Mouse (Mus musculus) ovary, postnatal 14 days (tissue): Measurements from ENCODE around the gene Slf1.
A peak's percentile ranks its signal among the peaks of the same experiment; 100 is the strongest.
"Not testable (repeated sequence)": the region's sequence is repeated elsewhere in the genome, so short reads cannot be mapped to it uniquely, and the experiment has no call there.

Experiments used
- DNase-seq: peaks from one replicate; pipeline ENCODE4 v3.0.0; 2022; ENCODE audit warnings: low spot score

Slf1 gene

DNA sequence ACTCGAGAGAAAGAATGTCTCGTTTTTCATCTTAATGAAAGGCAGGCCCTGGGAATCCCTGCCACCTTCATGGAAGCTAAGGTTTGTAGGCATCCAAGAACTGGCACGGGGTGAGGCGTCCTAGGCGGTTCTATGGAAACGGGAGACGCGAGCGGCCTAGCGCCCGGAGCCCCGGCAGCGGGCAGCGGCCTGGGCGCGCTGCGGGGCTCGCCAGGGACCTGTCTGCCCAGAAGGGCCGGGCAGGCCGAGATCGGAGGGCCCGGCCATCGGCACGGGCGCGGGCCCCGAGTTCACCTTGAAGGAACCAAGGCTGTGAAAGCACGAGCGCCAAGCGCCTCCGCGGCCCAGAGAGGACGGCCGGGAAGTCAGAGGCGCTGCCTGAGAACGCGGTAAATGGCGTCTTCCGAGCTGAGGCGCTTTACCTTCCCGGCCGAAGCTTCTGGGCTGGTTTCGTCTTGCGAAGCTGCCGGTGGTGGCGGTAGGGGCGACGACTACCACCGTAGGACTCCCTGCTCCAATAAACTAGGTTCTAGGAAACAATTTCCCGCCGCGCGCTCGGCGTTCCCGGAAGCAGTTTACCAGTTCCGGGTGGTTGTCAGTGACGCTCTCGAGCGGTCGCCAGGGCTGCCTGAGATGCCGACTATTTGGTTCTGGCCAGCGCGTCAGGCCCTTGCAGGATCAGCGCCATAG, at the start of gene Slf1, which contains the start of gene 2210408I21Rik:
Gene Slf1, minus strand, starts transcription at position 543 of the 690 bp plus-strand sequence.
Gene 2210408I21Rik, plus strand, starts transcription at position 610 of the 690 bp plus-strand sequence.
- peak; percentile 80 for DNase-seq

GRCm38 (mm10) chr13:77177931-77178330, 42.7 kb upstream of the Slf1 start:
- no peak for DNase-seq

DNA sequence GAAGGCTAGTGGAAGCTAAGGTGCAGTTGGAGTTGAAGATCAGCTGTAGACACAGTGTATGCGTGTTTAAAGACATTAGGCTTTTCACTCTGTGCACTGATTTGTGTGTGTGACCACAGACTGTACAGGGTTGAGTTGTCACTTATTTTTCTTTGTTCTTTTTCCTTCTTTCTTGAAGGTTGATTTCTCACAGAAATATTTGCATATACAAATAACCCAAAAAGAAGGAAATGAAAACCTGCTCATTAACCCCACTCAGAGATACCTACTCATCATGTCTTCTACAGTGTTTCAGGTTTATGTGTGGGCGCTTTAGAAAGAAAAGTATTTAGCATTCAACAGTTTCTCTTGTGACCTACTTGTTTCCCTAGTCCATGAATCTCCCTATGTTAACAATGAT, 5.6 kb upstream of the Slf1 start:
- no peak for DNase-seq

DNA sequence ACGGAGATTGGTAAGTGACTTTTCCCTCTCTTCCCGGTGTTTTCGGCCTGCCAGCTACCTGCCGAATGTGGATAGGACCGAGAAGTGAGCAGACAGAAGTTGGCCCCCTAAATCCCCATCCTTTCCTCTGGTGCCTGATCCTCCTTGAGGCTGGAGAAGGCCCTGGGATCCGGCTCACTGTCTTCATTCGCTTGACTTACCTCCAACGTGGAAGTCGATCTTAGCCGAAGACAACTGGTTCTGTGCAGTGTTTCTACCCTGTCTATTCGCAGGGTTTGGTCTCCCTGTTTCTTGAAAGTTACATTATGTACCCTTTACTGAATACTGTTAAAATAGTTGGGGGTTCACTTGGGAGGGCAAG, 328 bp upstream of the Slf1 start:
- DNase-seq: no peak

- DNase-seq: no peak
Observed at GRCm38 (mm10) chr13:77131132-77131531, 4.1 kb downstream of the Slf1 start.

GRCm38 (mm10) chr13:77128240-77128639, 7.0 kb downstream of the Slf1 start:
- no peak for DNase-seq

DNA sequence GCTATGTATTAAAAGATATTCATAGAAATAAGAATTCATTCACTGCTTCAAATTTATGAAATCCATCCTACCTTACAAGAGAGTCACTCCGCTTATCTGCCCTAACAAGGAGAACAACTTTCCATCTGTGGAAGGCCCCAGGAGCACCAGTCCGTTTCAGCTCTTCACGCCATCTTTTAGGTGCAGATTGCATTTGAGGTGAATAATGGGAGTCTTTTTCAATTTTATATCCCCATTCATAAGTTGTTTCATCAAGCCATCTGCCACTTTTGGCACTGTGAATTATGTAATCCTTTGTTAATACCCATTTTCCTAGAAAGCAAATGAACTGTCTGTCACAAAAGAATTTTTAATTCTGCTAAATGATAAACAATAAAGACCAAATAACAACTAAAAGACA, 10.1 kb downstream of the Slf1 start:
- DNase-seq: no peak

DNA sequence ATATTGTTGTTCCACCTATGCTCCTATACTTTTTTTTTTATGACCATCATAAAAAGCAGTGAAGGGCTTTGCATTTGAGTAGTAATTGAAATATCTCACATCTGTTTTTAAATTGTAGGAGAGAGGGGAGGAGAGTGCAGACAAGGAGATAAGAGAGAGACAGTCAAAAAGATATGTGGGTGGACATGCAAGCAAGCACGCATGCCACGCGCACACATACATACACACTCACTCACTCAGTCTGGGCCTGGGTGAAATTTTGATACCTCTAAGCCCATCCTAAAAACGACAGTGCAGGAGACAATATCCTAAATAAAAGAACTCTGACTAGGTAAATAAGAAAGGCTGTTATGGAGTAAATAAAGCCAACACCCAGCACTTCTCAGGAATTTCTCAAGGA, 16.6 kb downstream of the Slf1 start:
- no peak for DNase-seq

DNA sequence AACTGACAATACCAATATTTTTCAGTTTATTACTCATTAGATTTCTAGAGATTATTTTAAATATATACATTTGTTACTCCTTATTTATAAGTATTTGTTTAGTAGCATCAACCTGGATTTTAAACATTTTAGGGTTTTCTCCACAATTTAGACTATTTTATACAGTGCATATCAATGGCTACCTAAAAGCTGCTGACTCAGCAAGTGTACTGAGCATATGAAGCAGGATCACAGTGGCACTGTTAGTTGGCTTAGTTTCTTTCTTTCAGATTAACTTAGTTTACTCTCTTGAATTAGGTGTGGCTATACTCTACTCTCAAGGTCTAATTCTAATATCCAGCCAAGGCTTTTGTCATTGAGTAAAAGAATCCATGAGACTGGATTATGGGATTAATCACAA, 27.5 kb downstream of the Slf1 start:
- DNase-seq: no peak

DNA sequence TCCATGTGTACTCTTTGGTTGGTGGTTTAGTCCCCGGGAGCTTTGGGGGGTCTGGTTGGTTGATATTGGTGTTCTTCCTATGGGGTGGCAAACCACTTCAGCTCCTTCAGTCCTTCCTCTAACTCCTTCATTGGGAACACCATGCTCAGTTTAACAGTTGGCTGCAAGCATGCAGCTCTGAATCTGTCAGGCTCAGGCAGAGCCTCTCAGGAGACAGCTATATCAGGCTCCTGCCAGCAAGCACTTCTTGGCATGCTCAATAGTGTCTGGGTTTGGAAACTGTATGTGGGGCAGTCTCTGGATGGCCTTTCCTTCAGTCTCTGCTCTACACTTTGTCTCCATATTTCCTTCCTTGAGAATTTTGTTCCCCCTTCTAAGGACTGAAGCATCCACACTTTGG, 42.4 kb downstream of the Slf1 start:
- not testable (repeated sequence) for DNase-seq

GRCm38 (mm10) chr13:77072030-77072429, 63.2 kb downstream of the Slf1 start:
- no peak for DNase-seq

GRCm38 (mm10) chr13:77068847-77069246, 66.4 kb downstream of the Slf1 start:
- DNase-seq: no peak

DNA sequence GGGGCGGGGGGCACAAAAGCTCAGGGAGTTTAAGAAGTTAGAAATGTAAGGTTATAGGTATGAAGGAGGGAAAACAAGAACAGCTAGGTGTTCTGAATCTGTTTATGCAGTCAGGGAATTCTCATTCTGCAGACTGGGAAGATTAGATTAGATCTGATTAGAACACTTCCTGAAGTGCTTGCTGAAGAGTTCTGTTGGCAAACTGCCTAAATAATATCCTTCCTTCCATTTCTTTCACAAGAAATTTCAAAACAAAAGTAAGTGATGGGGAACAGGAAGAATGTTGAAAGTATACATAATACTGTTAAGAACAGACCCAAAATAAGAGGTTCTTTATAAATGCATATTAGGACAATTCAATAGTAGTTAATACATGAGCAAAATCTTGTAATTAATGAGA, 72.1 kb downstream of the Slf1 start:
- DNase-seq: no peak

DNA sequence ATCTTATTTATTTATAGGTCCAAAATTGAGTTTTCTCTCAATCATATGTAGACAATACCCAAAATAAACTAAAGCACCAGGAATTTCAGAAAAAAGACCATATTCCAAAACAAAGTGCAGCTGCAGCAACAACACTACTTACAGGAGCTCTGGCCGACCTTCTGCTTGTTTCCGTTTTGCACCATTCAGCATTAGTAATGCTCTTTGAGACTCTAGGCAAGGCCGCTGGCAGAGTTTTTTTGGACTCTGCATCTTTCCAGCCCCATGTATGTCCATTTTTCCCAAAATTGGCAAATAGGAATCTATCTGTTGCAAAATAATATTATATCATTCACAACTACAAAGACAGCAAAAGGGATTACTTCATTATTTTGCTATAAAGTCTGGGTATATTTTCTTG, 85.5 kb downstream of the Slf1 start:
- DNase-seq: no peak

DNA sequence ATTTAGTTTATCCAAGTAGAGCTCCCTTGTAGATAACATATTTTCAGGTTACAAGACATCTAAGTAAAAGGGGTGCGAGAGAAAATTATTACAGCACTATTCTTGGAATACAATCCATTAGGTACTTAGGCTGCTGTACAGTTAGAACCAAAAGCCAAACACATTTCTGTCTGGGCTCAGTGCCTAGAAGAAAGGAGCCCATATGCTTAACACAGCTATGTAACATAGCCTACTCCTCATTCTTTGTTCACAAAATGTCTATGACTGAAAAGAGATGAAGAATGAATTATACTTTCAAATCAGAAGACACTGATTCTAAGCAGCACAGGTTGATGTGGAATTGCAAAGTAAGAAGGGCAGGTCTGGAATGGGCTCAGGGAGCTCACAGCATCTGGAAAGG, 86.8 kb downstream of the Slf1 start:
- DNase-seq: no peak

- no peak for DNase-seq
Observed at GRCm38 (mm10) chr13:77047179-77047931, 87.9 kb downstream of the Slf1 start.

DNA sequence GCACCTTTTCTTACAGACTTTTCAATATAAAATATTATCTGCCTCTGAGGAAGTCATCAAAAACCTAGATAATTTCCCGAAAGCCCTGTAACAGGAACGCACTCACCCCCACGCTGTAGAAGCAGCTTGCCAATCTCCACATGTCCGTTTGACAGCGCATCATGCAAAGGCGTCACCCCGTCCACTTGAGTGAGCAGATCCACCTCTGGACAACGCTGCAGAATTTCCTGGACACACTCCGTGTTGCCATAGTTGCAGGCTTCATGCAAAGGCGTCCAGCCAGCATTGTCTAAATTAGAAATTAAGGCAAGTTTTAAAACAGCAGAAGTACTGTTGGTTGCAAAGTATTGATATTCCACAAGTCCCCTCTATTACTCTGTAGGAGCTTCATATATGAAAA, 88.9 kb downstream of the Slf1 start:
- no peak for DNase-seq

GRCm38 (mm10) chr13:77045375-77045774, 89.9 kb downstream of the Slf1 start:
- no peak for DNase-seq

DNA sequence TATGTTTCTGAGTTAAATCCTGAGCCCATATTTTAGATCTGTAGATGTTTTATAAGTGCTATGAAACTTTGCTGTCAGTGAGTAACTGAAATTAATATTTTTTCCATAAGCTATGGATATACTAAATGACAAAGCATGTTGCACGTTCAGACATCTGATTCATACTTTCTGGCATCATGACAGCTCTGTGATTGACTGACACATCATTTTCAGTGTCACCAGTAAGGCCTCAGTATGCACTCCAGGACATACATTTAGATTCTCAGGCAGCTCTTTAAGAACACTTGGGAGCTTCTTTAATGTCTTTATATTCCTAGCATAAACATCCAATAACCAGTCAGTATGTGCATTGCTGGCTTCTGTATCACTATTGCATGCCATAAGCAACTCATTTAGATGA, 91.9 kb downstream of the Slf1 start:
- no peak for DNase-seq

DNA sequence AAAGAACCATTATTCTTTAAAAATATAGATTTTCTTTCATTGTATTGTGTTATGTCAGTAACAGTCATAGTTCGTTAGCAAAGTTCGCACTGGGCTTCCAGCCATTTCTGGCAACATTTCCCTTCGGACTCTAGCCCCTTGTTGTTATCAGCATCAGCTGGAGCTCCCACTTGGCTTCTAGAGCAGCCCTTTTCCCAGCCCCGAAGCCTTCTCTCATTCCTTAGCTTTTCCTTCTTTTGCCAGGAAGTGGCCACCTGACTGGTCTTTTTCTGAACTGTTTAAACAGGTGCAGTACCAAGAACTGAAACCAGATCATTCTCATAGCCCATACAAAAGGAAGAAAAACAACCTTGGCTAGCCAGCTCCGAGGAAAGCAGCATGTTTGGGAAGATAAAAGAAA, 105.7 kb downstream of the Slf1 start:
- DNase-seq: no peak

DNA sequence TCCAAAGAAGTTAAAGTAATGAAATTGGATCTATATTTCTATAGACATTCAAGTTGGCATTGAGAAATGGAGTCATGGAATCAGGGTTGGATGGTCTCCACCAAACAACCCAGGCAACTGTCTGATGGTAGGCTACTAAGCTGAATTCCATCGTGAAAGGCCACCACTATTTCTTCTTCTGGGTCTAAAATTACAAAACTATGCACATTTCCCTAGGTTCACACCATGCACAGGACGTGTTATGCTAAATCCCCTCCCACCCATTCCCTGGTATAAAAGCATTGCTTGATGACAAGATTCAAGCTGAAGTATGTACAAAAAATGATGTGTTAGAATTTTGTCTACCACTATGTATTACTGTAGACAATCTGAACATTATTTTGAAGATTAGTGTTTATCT, 116.4 kb downstream of the Slf1 start:
- DNase-seq: no peak

DNA sequence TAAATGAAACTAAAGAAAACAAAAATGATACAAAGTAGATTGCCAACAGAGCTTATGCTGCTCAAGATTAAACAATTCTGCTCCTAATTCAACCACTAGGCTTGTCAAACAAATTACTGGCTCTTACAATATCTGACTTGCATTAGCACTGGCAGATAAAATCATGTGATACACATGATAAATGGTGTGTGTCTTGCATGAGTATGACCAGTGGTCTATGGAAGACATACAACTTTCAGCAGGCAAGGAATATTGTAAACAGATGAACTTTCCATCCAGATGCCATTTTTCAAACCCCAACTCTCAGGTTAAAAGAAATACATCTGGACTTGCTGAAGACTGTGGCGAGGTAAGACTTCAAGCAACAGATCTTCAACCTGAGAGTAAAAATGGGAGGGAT, 131.6 kb downstream of the Slf1 start:
- DNase-seq: no peak

DNA sequence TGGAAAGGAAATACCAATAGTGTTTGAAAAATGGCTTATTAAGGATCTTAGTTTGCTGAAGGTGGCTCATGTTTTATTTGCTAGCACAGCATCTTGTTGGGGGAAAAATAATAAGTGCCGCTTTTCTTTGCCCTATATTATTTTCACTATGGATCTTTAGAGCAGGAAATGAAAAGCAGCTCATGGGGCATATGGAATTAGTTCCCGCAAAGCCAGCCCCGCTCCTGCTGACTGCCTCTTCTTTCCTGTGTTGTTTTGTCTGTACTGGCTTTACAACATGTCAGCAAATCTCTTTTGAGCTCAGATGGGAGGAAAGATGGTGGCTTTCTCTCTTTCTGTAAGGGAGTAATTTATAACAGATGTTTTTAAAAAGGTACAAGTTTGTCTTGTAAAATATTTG, 132.6 kb downstream of the Slf1 start:
- DNase-seq: no peak
